Mouse (Mus musculus): ENCODE data around the gene Rab34.

GRCm38 (mm10) chr11:78153778-78154177, 34.5 kb upstream of the Rab34 start:
- TF ChIP-seq CTCF (IDR thresholded peaks at IDR 0.05; ENCODE audit: borderline replicate concordance, extremely low read depth, insufficient read depth, insufficient read length) (no peak), POLR2A (IDR thresholded peaks at IDR 0.05; ENCODE audit: borderline replicate concordance, extremely low read depth, insufficient read depth, insufficient read length, poor library complexity, severe bottlenecking) (no peak)
